Mouse (Mus musculus) G1E (cell line): ENCODE results near the gene Sdhb. TPM values are rescaled to one million over a fixed set of nuclear protein-coding genes. Genes with fewer than 3 reads are reported as not detected.

Source experiments
- ATAC-seq: 2 replicates; pipeline ENCODE4 v1.8.0; 2016; ENCODE audit warnings: mild to moderate bottlenecking; ENCODE audit not compliant: insufficient number of reproducible peaks, poor library complexity, low FRiP score, severe bottlenecking; ENCODE audit errors: extremely low read depth
- DNase-seq: peaks from one replicate; pipeline ENCODE4 v3.0.0; 2012; ENCODE audit warnings: low spot score
- H3K27me3 ChIP-seq: 2 replicates; pipeline ENCODE4 v1.6.1; 2012; ENCODE audit warnings: mild to moderate bottlenecking, low read length, inconsistent platforms; ENCODE audit not compliant: insufficient read depth
- H3K36me3 ChIP-seq: replicated peaks from 2 replicates; pipeline ENCODE3; 2012; ENCODE audit warnings: mild to moderate bottlenecking, inconsistent platforms
- H3K4me1 ChIP-seq: 2 replicates; pipeline ENCODE4 v1.6.1; 2012; ENCODE audit warnings: low read depth, low read length, inconsistent platforms, mixed read lengths; ENCODE audit not compliant: insufficient read depth
- H3K4me3 ChIP-seq: 2 replicates; pipeline ENCODE4 v1.5.1; 2012; ENCODE audit warnings: low read depth, mild to moderate bottlenecking, inconsistent platforms, low read length, moderate library complexity, mixed read lengths
- H3K9me3 ChIP-seq: replicated peaks from 2 replicates; pipeline ENCODE4 v1.6.1; 2012; ENCODE audit warnings: inconsistent platforms
- CTCF ChIP-seq: IDR thresholded peaks from 2 replicates; pipeline ENCODE4 v1.5.1; 2012; ENCODE audit warnings: low read depth, low read length, inconsistent platforms, mixed read lengths
- GATA1 ChIP-seq: IDR thresholded peaks from 2 replicates; pipeline ENCODE4 v1.6.1; 2012; ENCODE audit warnings: borderline replicate concordance, low read length, inconsistent platforms, mixed read lengths
- GATA2 ChIP-seq: IDR thresholded peaks from 2 replicates; pipeline ENCODE4 v1.6.1; 2012; ENCODE audit warnings: low read depth, low read length, inconsistent platforms, borderline replicate concordance
- POLR2AphosphoS5 ChIP-seq: IDR thresholded peaks from 2 replicates; pipeline ENCODE4 v1.6.1; 2012; ENCODE audit warnings: low read depth, low read length, inconsistent platforms; ENCODE audit not compliant: insufficient replicate concordance
- TAL1 ChIP-seq: conservative IDR thresholded peaks from 2 replicates; pipeline ENCODE4 v1.6.1; 2012; ENCODE audit warnings: low read depth, low read length, inconsistent platforms, mixed read lengths
- polyA plus RNA-seq: library from polyadenylated mRNA; stranded (reverse); fragments of >175 nt; gene quantifications from 2 replicates; pipeline ENCODE4 v1.2.3, GENCODE M21; 2012
- total RNA-seq, 2 experiments: library from RNA; stranded (forward) in 1 of 2; stranded (reverse) in 1 of 2; fragments of 200-1000 nt in 1 of 2; fragments of >200 nt in 1 of 2; fragmentation: Nextera tagmentation in 1 of 2; gene quantifications; 2 replicates each; pipeline ENCODE4 v1.2.3; 2014 to 2017

Gene Sdhb
- total and polyA plus RNA-seq, 3 experiments, result 51.2 to 142 (median 100) TPM

GRCm38 (mm10) chr4:140951861-140952641, 9.0 kb upstream of the Sdhb start:
- Histone ChIP-seq H3K27me3 (peaks cover 18% of the 10 kb centered on the region), H3K4me3 (no peak overlapping the region), H3K4me1 (peaks cover 5% of the 10 kb centered on the region; the same call in 1 of the 2 replicates), H3K36me3 (no peaks in the 10 kb centered on the region), H3K9me3 (no peaks in the 10 kb centered on the region)
- no peak for TF ChIP-seq TAL1
- no peak for TF ChIP-seq CTCF
- no peak for TF ChIP-seq GATA1
- DNase-seq (no peak), ATAC-seq (no peak)

- Histone ChIP-seq H3K27me3 (peaks cover 24% of the 10 kb centered on the region), H3K4me3 (no peak overlapping the region), H3K4me1 (peaks cover 14% of the 10 kb centered on the region), H3K9me3 (no peaks in the 10 kb centered on the region), H3K36me3 (no peaks in the 10 kb centered on the region)
- no peak for ATAC-seq
- DNase-seq, result no peak
- TF ChIP-seq POLR2AphosphoS5 (no peak), GATA1 (no peak), GATA2 (no peak), TAL1 (no peak)
These were observed 3.8 kb upstream of the Sdhb start for GRCm38 (mm10) chr4:140957131-140957702.

GRCm38 (mm10) chr4:140957725-140958124, 3.3 kb upstream of the Sdhb start:
- peak; percentile 39 for DNase-seq
- Histone ChIP-seq H3K4me3 (no peak overlapping the region), H3K36me3 (peaks cover 3% of the 10 kb centered on the region), H3K27me3 (peaks cover 24% of the 10 kb centered on the region), H3K4me1 (peaks cover 17% of the 10 kb centered on the region), H3K9me3 (no peaks in the 10 kb centered on the region)
- TF ChIP-seq CTCF, result peak; percentile 98
- no peak for TF ChIP-seq GATA2
- no peak for ATAC-seq

GRCm38 (mm10) chr4:140958319-140958718, 2.7 kb upstream of the Sdhb start:
- peaks cover 23% of the 10 kb centered on the region for H3K4me1 ChIP-seq
- ATAC-seq (no peak), DNase-seq (no peak)
- H3K9me3 ChIP-seq, result no peaks in the 10 kb centered on the region
- H3K36me3 ChIP-seq, result peaks cover 8% of the 10 kb centered on the region
- H3K4me3 ChIP-seq, result no peak overlapping the region
- H3K27me3 ChIP-seq, result peaks cover 24% of the 10 kb centered on the region
- TF ChIP-seq GATA2 (no peak), TAL1 (no peak), GATA1 (no peak), CTCF (no peak), POLR2AphosphoS5 (no peak)

GRCm38 (mm10) chr4:140959128-140959679, 1.8 kb upstream of the Sdhb start:
- Histone ChIP-seq H3K9me3 (no peaks in the 10 kb centered on the region), H3K27me3 (peaks cover 24% of the 10 kb centered on the region), H3K4me1 (peaks cover 30% of the 10 kb centered on the region), H3K36me3 (peaks cover 16% of the 10 kb centered on the region), H3K4me3 (no peak overlapping the region)
- no peak for ATAC-seq
- no peak for TF ChIP-seq GATA1
- TF ChIP-seq POLR2AphosphoS5, result no peak
- TF ChIP-seq TAL1, result no peak
- no peak for TF ChIP-seq GATA2
- no peak for TF ChIP-seq CTCF
- no peak for DNase-seq

GRCm38 (mm10) chr4:140959715-140960479, 1.1 kb upstream of the Sdhb start:
- Histone ChIP-seq H3K36me3 (peaks cover 23% of the 10 kb centered on the region), H3K4me3 (no peak overlapping the region), H3K4me1 (peaks cover 37% of the 10 kb centered on the region), H3K27me3 (peaks cover 24% of the 10 kb centered on the region), H3K9me3 (no peaks in the 10 kb centered on the region)
- ATAC-seq (no peak), DNase-seq (no peak)
- TF ChIP-seq CTCF (no peak), POLR2AphosphoS5 (no peak), GATA2 (no peak), GATA1 (no peak), TAL1 (no peak)
